Mouse (Mus musculus) kidney, adult 18-20 months (tissue): ENCODE data around the gene Dnal1.

ENCODE experiments used
- DNase-seq: peaks from one replicate; pipeline ENCODE4 v3.0.0; 2021

Dnal1 gene

DNA sequence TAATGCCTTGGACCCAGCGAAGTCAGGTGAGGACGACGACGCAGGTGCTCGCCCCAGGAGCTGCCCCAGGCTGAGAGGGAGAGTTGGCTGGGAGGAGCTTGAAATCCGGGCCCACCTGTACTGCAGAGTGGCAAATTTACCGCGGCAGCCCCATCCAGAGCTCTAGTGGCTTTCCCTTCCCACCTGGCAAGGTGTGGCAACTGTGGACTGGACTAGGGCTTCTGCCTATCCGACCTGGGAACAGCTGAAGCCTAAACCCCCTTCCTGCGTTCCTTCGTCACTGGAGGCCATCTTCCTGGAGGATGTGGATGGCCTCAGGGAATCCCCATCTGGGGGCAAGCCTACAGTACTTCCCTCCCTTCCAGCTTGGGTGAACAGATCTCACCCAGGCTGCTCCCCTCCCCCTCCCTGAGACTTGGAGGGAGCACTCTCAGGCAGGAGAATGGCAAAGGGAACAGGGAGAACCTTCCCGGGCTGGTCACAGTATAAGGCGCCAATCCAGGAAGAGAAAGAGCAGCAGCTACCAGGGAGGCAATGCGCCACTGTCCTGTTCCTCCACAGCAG lies 74.8 kb downstream of the Dnal1 start:
- no peak for DNase-seq

- no peak for DNase-seq
Observed at GRCm38 (mm10) chr12:84190151-84190820, 76.1 kb downstream of the Dnal1 start.

DNA sequence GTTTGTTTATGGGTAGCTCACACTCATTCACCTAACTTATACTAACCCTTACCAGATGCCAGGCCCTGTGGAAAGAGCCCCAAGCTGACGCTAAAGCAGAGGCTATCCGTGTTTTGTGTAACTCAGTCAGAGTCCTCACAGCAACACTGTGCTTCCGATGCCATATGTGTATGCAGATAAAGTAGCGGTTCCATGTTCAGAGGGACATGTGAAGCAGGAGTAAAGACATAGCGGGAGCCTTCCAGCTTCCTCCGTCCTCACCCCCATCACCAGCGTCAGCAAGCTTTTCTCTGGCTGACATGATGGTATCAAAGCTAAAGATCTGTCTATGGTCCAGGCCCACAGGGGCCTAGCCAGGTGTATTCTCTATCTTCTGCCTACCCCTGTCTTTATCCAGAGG lies 77.0 kb downstream of the Dnal1 start:
- no peak for DNase-seq

- no peak for DNase-seq
Observed at GRCm38 (mm10) chr12:84191770-84192169, 77.6 kb downstream of the Dnal1 start.

DNA sequence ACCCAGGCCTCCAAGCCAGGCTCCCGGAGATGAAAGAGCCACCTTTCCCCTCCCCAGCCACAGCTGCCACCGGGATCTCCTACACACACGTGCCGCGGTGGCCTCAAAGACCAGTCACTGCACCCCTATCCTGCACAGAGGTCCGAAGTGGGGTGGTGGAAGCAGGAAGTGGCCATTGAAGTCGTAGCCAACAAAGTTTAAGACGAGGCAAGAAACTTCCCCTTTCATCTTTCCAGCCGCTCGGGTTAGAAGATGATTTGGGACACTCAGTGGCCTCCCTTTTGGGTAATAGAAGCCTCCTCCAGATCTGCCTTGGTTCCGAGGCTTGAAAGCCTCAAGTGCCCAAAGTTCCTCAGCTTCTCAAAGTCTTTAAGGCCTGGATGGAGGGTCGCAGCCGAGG lies 78.1 kb downstream of the Dnal1 start:
- no peak for DNase-seq

- peak; percentile 69 for DNase-seq
Observed at GRCm38 (mm10) chr12:84192741-84193641, 78.8 kb downstream of the Dnal1 start.

GRCm38 (mm10) chr12:84193642-84194399 lies 79.7 kb downstream of the Dnal1 start:
- DNase-seq = peak; percentile 94

DNA sequence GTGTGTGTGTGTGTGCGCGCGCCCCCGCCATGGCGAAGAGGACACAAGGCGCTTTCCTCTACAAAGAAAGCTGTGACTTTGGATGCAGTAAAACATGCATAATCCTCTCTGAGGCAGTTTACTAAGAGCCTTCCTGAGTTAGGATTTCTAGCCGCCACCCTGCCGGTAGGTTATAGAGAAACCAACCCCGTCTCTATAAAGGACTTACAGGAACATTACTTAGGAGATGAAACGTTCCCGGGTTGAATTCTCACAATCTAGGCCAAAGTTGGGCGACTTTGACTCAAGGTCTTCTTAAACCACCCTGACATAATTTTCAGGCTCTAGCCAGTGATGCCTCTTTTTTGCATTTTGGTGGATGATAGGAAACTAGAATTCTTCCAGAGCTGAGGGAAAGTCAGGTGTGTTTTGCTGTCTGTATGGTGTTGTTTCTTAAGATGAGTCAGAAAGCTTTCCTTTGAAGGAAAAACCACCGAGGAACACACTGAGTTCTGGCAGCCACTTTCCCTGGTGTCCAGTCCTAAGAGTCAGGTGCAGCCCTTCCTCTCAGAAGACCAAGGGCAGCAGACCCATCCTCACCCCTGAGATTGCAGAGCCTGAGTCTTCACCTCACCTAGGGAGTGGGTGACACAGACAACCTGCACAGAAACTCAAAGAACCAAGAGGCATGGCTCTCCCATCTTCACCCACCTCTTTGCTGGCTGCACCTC lies 80.4 kb downstream of the Dnal1 start:
- DNase-seq = no peak

DNA sequence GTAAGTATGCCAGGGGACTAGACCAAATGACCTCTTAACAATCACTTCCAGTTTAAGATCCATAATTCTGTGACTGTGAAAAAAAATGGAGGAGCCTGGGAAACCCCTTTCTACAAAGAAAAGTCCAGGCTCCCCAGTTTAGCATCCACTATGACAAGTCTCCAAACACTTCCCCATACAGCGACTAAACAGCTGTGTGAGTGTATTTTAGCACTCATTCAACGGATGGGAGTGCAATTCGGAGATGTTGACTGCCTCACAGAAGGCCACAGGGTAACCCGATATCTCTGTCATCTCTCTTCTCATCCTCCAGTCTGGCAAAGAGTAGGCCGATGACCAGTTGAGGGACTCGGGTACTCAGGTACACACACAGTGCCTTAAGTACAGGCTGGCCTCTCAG lies 81.0 kb downstream of the Dnal1 start:
- DNase-seq = no peak
